Mouse (Mus musculus) stomach, embryonic 16.5 days (tissue): Measurements from ENCODE around the gene Egfl8. TPM values are rescaled to one million over a fixed set of nuclear protein-coding genes. Genes with fewer than 3 reads are reported as not detected.
A peak's percentile ranks its signal among the peaks of the same experiment; 100 is the strongest.

Source experiments
- ATAC-seq: fragments of 200-750 bp; cut with Nextera tagmentation; 2 replicates; pipeline ENCODE4 v1.8.0; 2017; ENCODE audit warnings: moderate number of reproducible peaks, moderate TSS enrichment; ENCODE audit not compliant: insufficient read depth, low FRiP score
- H3K27ac ChIP-seq: fragments of 300-500 bp; sonication (generic); 2 replicates; pipeline ENCODE4 v1.5.1; 2014; ENCODE audit warnings: low read length
- H3K27me3 ChIP-seq: fragments of 300-500 bp; sonication (generic); 2 replicates; pipeline ENCODE4 v1.6.1; 2014; ENCODE audit warnings: low read length, control low read depth, mixed read lengths; ENCODE audit not compliant: control insufficient read depth, insufficient read depth
- H3K36me3 ChIP-seq: fragments of 300-500 bp; sonication (generic); 2 replicates; pipeline ENCODE4 v1.6.1; 2014; ENCODE audit warnings: low read length; ENCODE audit not compliant: control insufficient read depth, insufficient read depth
- H3K4me1 ChIP-seq: fragments of 300-500 bp; sonication (generic); 2 replicates; pipeline ENCODE4 v1.6.1; 2014; ENCODE audit warnings: low read length, control low read depth, mixed read lengths; ENCODE audit not compliant: control insufficient read depth, insufficient read depth
- H3K4me2 ChIP-seq: fragments of 300-500 bp; sonication (generic); 2 replicates; pipeline ENCODE4 v1.6.1; 2014; ENCODE audit warnings: low read depth, low read length, mixed read lengths
- H3K4me3 ChIP-seq: fragments of 300-500 bp; sonication (generic); replicated peaks from 2 replicates; pipeline ENCODE4 v1.5.1; 2014; ENCODE audit warnings: mild to moderate bottlenecking, low read length
- H3K9ac ChIP-seq: fragments of 300-500 bp; sonication (generic); 2 replicates; pipeline ENCODE4 v1.6.1; 2014; ENCODE audit warnings: low read length
- H3K9me3 ChIP-seq: fragments of 300-500 bp; sonication (generic); replicated peaks from 2 replicates; pipeline ENCODE4 v1.6.1; 2016; ENCODE audit warnings: low read length, control low read depth; ENCODE audit not compliant: control insufficient read depth
- WGBS: fragments of 180-500 bp; shearing (Covaris S2); extraction: QIAGEN DNeasy Blood & Tissue Kit; methylation state at CpG from one replicate; pipeline ENCODE4 v1.1.7; 2014; 5-methylcytosine and 5-hydroxymethylcytosine counted together
- polyA plus RNA-seq: library from polyadenylated mRNA; unstranded; fragments of >200 nt; fragmentation: Nextera tagmentation; extraction: Ambion mirVana; gene quantifications from 2 replicates; pipeline ENCODE4 v1.2.1, GENCODE M21; 2015

Egfl8 gene
- polyA plus RNA-seq, result 3.5 and 4.8 TPM in 2 replicates

- Histone ChIP-seq H3K9ac (0 out of 2 replicates have a peak within 1 kb of the TSS, but pooled peaks have one; percentile 35), H3K4me1 (no peaks in the 10 kb centered on the region), H3K4me2 (no peak within 1 kb of the TSS), H3K27ac (no peak within 1 kb of the TSS; the same call in 1 of the 2 replicates), H3K9me3 (no peaks in the 10 kb centered on the region), H3K36me3 (peaks cover 20% of the 10 kb centered on the region), H3K27me3 (no peaks in the 10 kb centered on the region), H3K4me3 (no peak within 1 kb of the TSS)
- 75% methylated on average over 6 of the region's 6 CpGs for WGBS
- ATAC-seq, result no peak
These were observed at the start of gene Egfl8 for GRCm38 (mm10) chr17:34615871-34616270. TSS of gene Egfl8 (minus strand) at chr17:34615971.

GRCm38 (mm10) chr17:34664472-34664871 lies 48.7 kb upstream of the Egfl8 start:
- Histone ChIP-seq H3K9ac (no peak overlapping the region), H3K9me3 (no peaks in the 10 kb centered on the region), H3K4me2 (no peak overlapping the region), H3K27me3 (no peaks in the 10 kb centered on the region), H3K36me3 (no peaks in the 10 kb centered on the region), H3K4me1 (peaks cover 21% of the 10 kb centered on the region), H3K27ac (no peak overlapping the region), H3K4me3 (no peak overlapping the region)
- WGBS, result 66% methylated on average over 7 of the region's 7 CpGs
- ATAC-seq, result no peak

GRCm38 (mm10) chr17:34663558-34663957 lies 47.8 kb upstream of the Egfl8 start:
- Histone ChIP-seq H3K4me3 (no peak overlapping the region), H3K36me3 (no peaks in the 10 kb centered on the region), H3K4me2 (no peak overlapping the region), H3K9me3 (no peaks in the 10 kb centered on the region), H3K4me1 (peaks cover 21% of the 10 kb centered on the region), H3K9ac (no peak overlapping the region), H3K27me3 (no peaks in the 10 kb centered on the region), H3K27ac (no peak overlapping the region)
- WGBS, result 50% methylated on average over 1 of the region's 1 CpGs
- ATAC-seq, result no peak

- 87% methylated on average over 8 of the region's 8 CpGs for WGBS
- H3K27me3 ChIP-seq, result no peaks in the 10 kb centered on the region
- H3K4me1 ChIP-seq, result peaks cover 21% of the 10 kb centered on the region
- H3K4me2 ChIP-seq, result no peak overlapping the region
- H3K9ac ChIP-seq, result no peak overlapping the region
- no peak for ATAC-seq
- H3K4me3 ChIP-seq, result no peak overlapping the region
- H3K9me3 ChIP-seq, result no peaks in the 10 kb centered on the region
- H3K27ac ChIP-seq, result no peak overlapping the region
- no peaks in the 10 kb centered on the region for H3K36me3 ChIP-seq
These were observed 47.2 kb upstream of the Egfl8 start for GRCm38 (mm10) chr17:34662978-34663377.

GRCm38 (mm10) chr17:34662468-34662867 lies 46.7 kb upstream of the Egfl8 start:
- Histone ChIP-seq H3K27me3 (no peaks in the 10 kb centered on the region), H3K4me3 (no peak overlapping the region), H3K27ac (no peak overlapping the region), H3K9ac (no peak overlapping the region), H3K36me3 (no peaks in the 10 kb centered on the region), H3K4me2 (no peak overlapping the region), H3K9me3 (no peaks in the 10 kb centered on the region), H3K4me1 (peaks cover 21% of the 10 kb centered on the region)
- WGBS, result 86% methylated on average over 1 of the region's 1 CpGs
- ATAC-seq, result no peak

GRCm38 (mm10) chr17:34661121-34661591 lies 45.4 kb upstream of the Egfl8 start:
- Histone ChIP-seq H3K9me3 (no peaks in the 10 kb centered on the region), H3K4me3 (peak overlapping the region; percentile 27), H3K27me3 (no peaks in the 10 kb centered on the region), H3K27ac (peak overlapping the region; percentile 66), H3K4me1 (peaks cover 30% of the 10 kb centered on the region), H3K9ac (peak overlapping the region; percentile 59), H3K36me3 (no peaks in the 10 kb centered on the region), H3K4me2 (peak overlapping the region; percentile 48)
- 2% methylated on average over 19 of the region's 19 CpGs for WGBS
- ATAC-seq, result peak; percentile 38; the same call in 1 of the 2 replicates

- H3K36me3 ChIP-seq, result no peaks in the 10 kb centered on the region
- no peaks in the 10 kb centered on the region for H3K9me3 ChIP-seq
- peak overlapping the region; percentile 27 for H3K4me3 ChIP-seq
- peaks cover 37% of the 10 kb centered on the region for H3K4me1 ChIP-seq
- ATAC-seq, result no peak
- no peaks in the 10 kb centered on the region for H3K27me3 ChIP-seq
- H3K9ac ChIP-seq, result peak overlapping the region; percentile 59
- peak overlapping the region; percentile 48 for H3K4me2 ChIP-seq
- WGBS, result 24% methylated on average over 11 of the region's 11 CpGs
- H3K27ac ChIP-seq, result peak overlapping the region; percentile 66
These were observed 44.6 kb upstream of the Egfl8 start for GRCm38 (mm10) chr17:34660259-34660820.

- ATAC-seq, result no peak
- H3K27ac ChIP-seq, result no peak overlapping the region
- no peaks in the 10 kb centered on the region for H3K36me3 ChIP-seq
- H3K27me3 ChIP-seq, result no peaks in the 10 kb centered on the region
- no peak overlapping the region for H3K4me2 ChIP-seq
- WGBS, result 56% methylated on average over 3 of the region's 3 CpGs
- H3K4me3 ChIP-seq, result no peak overlapping the region
- peaks cover 42% of the 10 kb centered on the region for H3K4me1 ChIP-seq
- H3K9me3 ChIP-seq, result no peaks in the 10 kb centered on the region
- no peak overlapping the region for H3K9ac ChIP-seq
These were observed 44.1 kb upstream of the Egfl8 start for GRCm38 (mm10) chr17:34659897-34660214.

- no peak for ATAC-seq
- H3K9ac ChIP-seq, result no peak overlapping the region
- no peaks in the 10 kb centered on the region for H3K36me3 ChIP-seq
- no peak overlapping the region for H3K4me3 ChIP-seq
- WGBS, result 60% methylated on average over 12 of the region's 12 CpGs
- no peaks in the 10 kb centered on the region for H3K9me3 ChIP-seq
- H3K4me2 ChIP-seq, result no peak overlapping the region
- no peaks in the 10 kb centered on the region for H3K27me3 ChIP-seq
- H3K4me1 ChIP-seq, result peaks cover 46% of the 10 kb centered on the region
- no peak overlapping the region for H3K27ac ChIP-seq
These were observed 43.6 kb upstream of the Egfl8 start for GRCm38 (mm10) chr17:34659181-34659896.
